Mouse (Mus musculus): ENCODE results near the gene Synpo2.

Synpo2 gene

GRCm38 (mm10) chr3:123162289-123163191 lies 73.4 kb downstream of the Synpo2 start:
- DNase-seq = no peak

GRCm38 (mm10) chr3:123160792-123161191 lies 75.2 kb downstream of the Synpo2 start:
- peak; percentile 44 for DNase-seq

- DNase-seq = peak; percentile 71
Observed at GRCm38 (mm10) chr3:123159139-123159824, 76.7 kb downstream of the Synpo2 start.

- peak; percentile 27 for DNase-seq
Observed at GRCm38 (mm10) chr3:123158579-123158978, 77.4 kb downstream of the Synpo2 start.

- no peak for DNase-seq
Observed at GRCm38 (mm10) chr3:123153337-123153736, 82.6 kb downstream of the Synpo2 start.

GRCm38 (mm10) chr3:123152911-123153310 lies 83.0 kb downstream of the Synpo2 start:
- DNase-seq = no peak

- DNase-seq = no peak
Observed at GRCm38 (mm10) chr3:123150523-123151135, 85.3 kb downstream of the Synpo2 start.

- DNase-seq = no peak
Observed at GRCm38 (mm10) chr3:123149380-123150162, 86.4 kb downstream of the Synpo2 start.

GRCm38 (mm10) chr3:123148641-123149040 lies 87.3 kb downstream of the Synpo2 start:
- DNase-seq = no peak

GRCm38 (mm10) chr3:123146557-123146956 lies 89.4 kb downstream of the Synpo2 start:
- no peak for DNase-seq

- no peak for DNase-seq
Observed at GRCm38 (mm10) chr3:123145942-123146341, 90.0 kb downstream of the Synpo2 start.

- no peak for DNase-seq
Observed at GRCm38 (mm10) chr3:123143412-123143811, 92.5 kb downstream of the Synpo2 start.

- DNase-seq = no peak
Observed at GRCm38 (mm10) chr3:123142298-123142697, 93.7 kb downstream of the Synpo2 start.

- no peak for DNase-seq
Observed at GRCm38 (mm10) chr3:123141069-123141468, 94.9 kb downstream of the Synpo2 start.

- no peak for DNase-seq
Observed at GRCm38 (mm10) chr3:123140134-123140533, 95.8 kb downstream of the Synpo2 start.

- DNase-seq = no peak
Observed at GRCm38 (mm10) chr3:123139619-123140018, 96.3 kb downstream of the Synpo2 start.

GRCm38 (mm10) chr3:123138274-123139003 lies 97.5 kb downstream of the Synpo2 start:
- DNase-seq = peak; percentile 87

- no peak for DNase-seq
Observed at GRCm38 (mm10) chr3:123132101-123132500, 103.8 kb downstream of the Synpo2 start.

GRCm38 (mm10) chr3:123131151-123131756 lies 104.7 kb downstream of the Synpo2 start:
- DNase-seq = no peak

- DNase-seq = no peak
Observed at GRCm38 (mm10) chr3:123130314-123131150, 105.4 kb downstream of the Synpo2 start.

GRCm38 (mm10) chr3:123128781-123129180 lies 107.2 kb downstream of the Synpo2 start:
- peak; percentile 44 for DNase-seq
